Mouse (Mus musculus) heart, embryonic 16.5 days (tissue): ENCODE data around the gene Olfr263. TPM values are rescaled to one million over a fixed set of nuclear protein-coding genes. Genes with fewer than 3 reads are reported as not detected.

Experiments used
- ATAC-seq: fragments of 200-750 bp; cut with Nextera tagmentation; replicated peaks from 2 replicates; pipeline ENCODE4 v1.8.0; 2017; ENCODE audit warnings: moderate number of reproducible peaks; ENCODE audit not compliant: insufficient read depth, low FRiP score; ENCODE audit errors: extremely low read depth
- H3K27ac ChIP-seq: fragments of 300-500 bp; sonication (generic); 2 replicates; pipeline ENCODE4 v1.5.1; 2014; ENCODE audit warnings: mild to moderate bottlenecking, low read length, control low read depth, moderate library complexity
- H3K27me3 ChIP-seq: fragments of 300-500 bp; sonication (generic); 2 replicates; pipeline ENCODE4 v1.6.1; 2014; ENCODE audit warnings: low read length, mixed read lengths; ENCODE audit not compliant: control insufficient read depth, insufficient read depth
- H3K36me3 ChIP-seq: fragments of 300-500 bp; sonication (generic); 2 replicates; pipeline ENCODE4 v1.6.1; 2014; ENCODE audit not compliant: control insufficient read depth, insufficient read depth
- H3K4me1 ChIP-seq: fragments of 300-500 bp; sonication (generic); 2 replicates; pipeline ENCODE4 v1.6.1; 2014; ENCODE audit warnings: low read length, mixed read lengths; ENCODE audit not compliant: control insufficient read depth, insufficient read depth
- H3K4me2 ChIP-seq: fragments of 300-500 bp; sonication (generic); 2 replicates; pipeline ENCODE4 v1.6.1; 2014; ENCODE audit warnings: low read depth, mild to moderate bottlenecking, control low read depth, low read length
- H3K4me3 ChIP-seq: fragments of 300-500 bp; sonication (generic); 2 replicates; pipeline ENCODE4 v1.5.1; 2014; ENCODE audit warnings: mild to moderate bottlenecking, control low read depth, low read length
- H3K9ac ChIP-seq: fragments of 300-500 bp; sonication (generic); 2 replicates; pipeline ENCODE4 v1.6.1; 2014; ENCODE audit warnings: low read length, control low read depth
- H3K9me3 ChIP-seq: fragments of 300-500 bp; sonication (generic); replicated peaks from 2 replicates; pipeline ENCODE4 v1.6.1; 2016; ENCODE audit warnings: low read length; ENCODE audit not compliant: control insufficient read depth
- WGBS: fragments of 180-500 bp; shearing (Covaris S2); extraction: QIAGEN DNeasy Blood & Tissue Kit; methylation state at CpG from one replicate; pipeline ENCODE4 v1.1.7; 2014; 5-methylcytosine and 5-hydroxymethylcytosine counted together
- polyA plus RNA-seq: library from polyadenylated mRNA; unstranded; fragments of >200 nt; fragmentation: Nextera tagmentation; extraction: Ambion mirVana; gene quantifications from 2 replicates; pipeline ENCODE4 v1.2.1, GENCODE M21; 2015

The Olfr263 gene
- polyA plus RNA-seq, 1 experiment from 2014 or later, result not detected

DNA sequence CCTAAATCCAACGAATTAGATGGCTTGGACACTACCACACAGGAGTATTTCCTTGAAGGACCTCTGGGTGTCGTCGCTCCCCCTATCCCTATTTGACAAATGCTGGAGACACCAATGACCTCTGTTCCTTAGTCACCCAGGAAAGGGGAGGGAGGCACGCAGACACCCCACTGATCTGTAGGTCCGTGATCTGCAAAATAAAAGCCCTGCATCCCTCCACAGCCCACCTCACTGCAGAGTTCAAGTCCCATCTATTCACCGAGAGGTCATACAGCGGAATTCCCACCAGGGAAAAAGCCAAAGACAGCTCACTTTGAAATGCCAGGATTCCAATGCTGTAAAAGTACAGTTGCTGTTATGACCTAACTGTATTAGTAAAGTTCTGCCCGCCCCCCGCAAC lies 28.6 kb downstream of the Olfr263 start:
- WGBS, result 11% methylated on average over 9 of the region's 9 CpGs
- Histone ChIP-seq H3K27ac (no peak overlapping the region), H3K4me3 (peak overlapping the region; percentile 91), H3K36me3 (no peaks in the 10 kb centered on the region), H3K9me3 (no peaks in the 10 kb centered on the region), H3K4me1 (peaks cover 6% of the 10 kb centered on the region), H3K4me2 (peak overlapping the region; percentile 92), H3K27me3 (no peaks in the 10 kb centered on the region), H3K9ac (no peak overlapping the region)
- no peak for ATAC-seq

DNA sequence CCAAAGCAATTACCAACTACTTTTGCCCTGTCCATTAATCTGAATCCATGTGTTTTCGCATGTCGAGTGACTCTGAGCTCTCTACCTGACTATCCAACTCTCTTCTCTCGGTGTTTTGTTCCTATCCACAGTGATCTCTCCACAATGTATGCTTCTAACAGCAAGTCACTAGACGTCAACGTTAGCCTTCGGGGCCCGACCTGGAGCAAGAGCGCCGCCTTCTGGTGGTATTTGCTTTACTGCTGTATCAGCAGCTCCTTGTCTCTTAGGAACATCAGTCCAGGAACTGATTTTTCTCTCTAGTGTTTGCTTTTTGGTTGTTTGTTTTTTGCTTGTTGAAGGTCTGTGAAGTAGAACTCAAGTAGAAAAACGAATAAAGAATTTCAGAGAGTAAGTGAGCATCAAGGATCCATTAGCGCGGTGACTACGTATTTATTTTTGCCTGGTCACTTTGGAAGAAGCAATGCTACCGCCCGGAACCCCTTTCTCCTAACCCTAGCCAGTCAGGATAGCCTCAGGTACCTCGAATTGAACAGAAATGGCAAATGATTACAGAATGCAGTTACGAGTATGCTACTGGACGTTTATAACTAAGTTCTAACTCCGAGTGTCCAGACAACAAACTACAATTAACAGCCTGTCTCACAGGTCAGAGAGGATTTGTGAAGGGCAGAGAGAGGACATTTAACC lies 29.5 kb downstream of the Olfr263 start:
- under 1% methylated on average over 19 of the region's 19 CpGs for WGBS
- no peaks in the 10 kb centered on the region for H3K27me3 ChIP-seq
- peak; percentile 37; the same call in 1 of the 2 replicates for ATAC-seq
- H3K9me3 ChIP-seq, result no peaks in the 10 kb centered on the region
- peak overlapping the region; percentile 92 for H3K4me2 ChIP-seq
- no peaks in the 10 kb centered on the region for H3K36me3 ChIP-seq
- peak overlapping the region; percentile 77 for H3K9ac ChIP-seq
- peaks cover 6% of the 10 kb centered on the region for H3K4me1 ChIP-seq
- peak overlapping the region; percentile 66 for H3K27ac ChIP-seq
- peak overlapping the region; percentile 91 for H3K4me3 ChIP-seq

DNA sequence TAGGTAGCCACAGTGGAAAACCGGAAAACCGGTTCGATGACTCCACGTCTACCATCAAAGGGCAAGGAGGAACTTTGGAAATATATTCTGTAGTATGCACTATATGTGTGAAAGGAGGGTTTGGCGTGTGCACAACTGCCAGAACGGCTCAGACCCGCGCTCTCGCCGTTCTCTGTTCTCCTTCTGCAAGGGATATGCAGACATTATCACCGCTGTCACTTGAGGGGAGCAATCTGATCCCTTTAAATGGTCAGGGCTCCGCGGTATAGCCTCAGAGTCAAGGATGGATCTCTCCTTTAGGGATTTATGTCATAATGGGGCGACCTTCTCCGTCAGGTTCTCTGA lies 30.0 kb downstream of the Olfr263 start:
- Histone ChIP-seq H3K4me3 (peak overlapping the region; percentile 91), H3K27ac (peak overlapping the region; percentile 66), H3K9ac (peak overlapping the region; percentile 77), H3K4me2 (peak overlapping the region; percentile 92), H3K4me1 (peaks cover 6% of the 10 kb centered on the region), H3K9me3 (no peaks in the 10 kb centered on the region), H3K36me3 (no peaks in the 10 kb centered on the region), H3K27me3 (no peaks in the 10 kb centered on the region)
- WGBS, result under 1% methylated on average over 15 of the region's 15 CpGs
- no peak for ATAC-seq

DNA sequence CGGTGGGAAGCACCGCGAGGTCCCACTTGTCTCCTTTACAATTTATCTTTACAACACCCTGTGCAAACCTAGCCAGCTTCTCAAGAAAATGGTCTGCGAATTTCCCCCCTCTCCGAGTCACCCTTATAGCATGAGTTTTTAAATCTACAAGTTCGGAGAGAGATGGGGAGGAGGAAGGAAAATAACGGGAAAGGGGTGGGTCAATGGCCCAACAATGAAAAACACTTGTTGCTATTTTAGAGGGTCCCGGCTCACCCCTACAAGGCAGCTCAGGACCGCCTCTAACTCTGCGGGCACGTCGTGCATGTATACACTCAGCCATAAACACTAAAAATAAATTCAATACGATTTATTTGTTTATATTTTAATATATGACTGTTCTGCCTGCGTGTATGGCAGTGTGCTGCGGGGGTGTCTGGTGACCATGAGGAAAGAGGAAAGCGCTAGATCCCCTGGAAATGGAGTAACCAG lies 30.6 kb downstream of the Olfr263 start:
- Histone ChIP-seq H3K4me3 (peak overlapping the region; percentile 91), H3K27me3 (no peaks in the 10 kb centered on the region), H3K36me3 (no peaks in the 10 kb centered on the region), H3K9me3 (no peaks in the 10 kb centered on the region), H3K4me1 (peaks cover 6% of the 10 kb centered on the region), H3K27ac (peak overlapping the region; percentile 73), H3K4me2 (peak overlapping the region; percentile 92), H3K9ac (peak overlapping the region; percentile 77)
- no peak; the same call in 1 of the 2 replicates for ATAC-seq
- under 1% methylated on average over 16 of the region's 16 CpGs for WGBS

DNA sequence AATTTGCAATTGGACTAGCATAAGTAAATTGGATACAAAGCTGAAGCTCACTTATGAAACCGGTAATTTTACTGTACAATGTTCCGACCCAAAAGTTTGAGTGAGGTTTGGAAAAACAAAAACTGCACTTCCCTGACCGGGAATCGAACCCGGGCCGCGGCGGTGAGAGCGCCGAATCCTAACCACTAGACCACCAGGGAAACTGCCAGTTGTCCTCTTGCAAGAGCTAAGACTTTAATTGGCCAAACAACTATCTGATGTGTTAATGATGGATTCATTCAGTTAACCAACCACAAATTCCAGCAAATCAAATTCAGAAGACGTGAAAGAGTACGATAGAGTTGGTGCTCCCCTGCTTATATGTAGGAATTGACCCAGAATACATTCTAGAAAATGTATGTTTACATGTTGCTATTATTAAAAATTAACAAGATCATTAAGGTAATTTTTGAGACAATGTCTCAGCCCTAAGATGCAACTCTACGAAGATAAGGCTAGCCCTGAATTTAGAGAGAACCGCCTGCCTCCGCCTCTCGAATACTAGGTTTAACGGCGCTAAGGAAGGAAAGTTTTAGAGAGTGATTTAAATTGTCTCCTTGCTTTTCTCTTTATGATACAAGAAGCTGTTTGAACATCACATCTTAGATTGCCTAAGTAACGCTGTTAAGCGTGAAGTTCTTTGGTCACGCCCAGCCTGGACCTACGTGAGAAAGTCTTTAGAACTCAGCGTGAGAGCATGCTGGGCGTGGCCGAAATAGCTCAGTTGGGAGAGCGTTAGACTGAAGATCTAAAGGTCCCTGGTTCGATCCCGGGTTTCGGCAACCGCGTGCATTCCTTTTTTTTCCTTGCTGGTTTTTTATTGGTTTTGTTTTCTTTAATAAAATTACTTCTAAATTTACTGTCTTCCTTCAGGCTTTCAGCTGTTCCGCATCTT lies 31.5 kb downstream of the Olfr263 start:
- peak; percentile 88 for ATAC-seq
- no peaks in the 10 kb centered on the region for H3K9me3 ChIP-seq

DNA sequence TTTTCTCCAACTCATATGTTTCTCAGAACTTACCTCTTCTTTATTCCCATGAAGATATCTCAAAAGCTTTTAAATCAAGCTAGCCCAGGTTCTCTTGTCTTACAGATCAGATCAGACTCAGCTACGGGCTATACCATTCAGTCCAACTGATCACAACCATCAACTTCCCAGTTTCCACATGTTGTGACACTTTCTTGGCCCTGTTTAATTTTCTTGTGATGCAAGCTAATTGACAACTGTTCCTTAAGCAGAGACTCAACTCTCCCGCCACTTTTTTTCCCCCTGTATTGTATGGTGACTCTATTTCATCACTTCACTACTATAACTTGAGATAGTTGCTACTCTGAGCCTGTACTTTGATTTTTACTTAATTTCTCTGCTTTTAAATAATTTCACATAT lies 32.2 kb downstream of the Olfr263 start:
- no peak for ATAC-seq
- Histone ChIP-seq H3K27ac (no peak overlapping the region), H3K4me1 (peaks cover 6% of the 10 kb centered on the region), H3K36me3 (no peaks in the 10 kb centered on the region), H3K27me3 (no peaks in the 10 kb centered on the region), H3K9me3 (no peaks in the 10 kb centered on the region), H3K9ac (no peak overlapping the region), H3K4me3 (peak overlapping the region; percentile 91), H3K4me2 (peak overlapping the region; percentile 92)
- 50% methylated on average over 2 of the region's 2 CpGs for WGBS

More for the DNA sequence above, 31.5 kb downstream of the Olfr263 start:
- Histone ChIP-seq H3K36me3 (no peaks in the 10 kb centered on the region), H3K27me3 (no peaks in the 10 kb centered on the region), H3K27ac (no peak overlapping the region; the same call in 1 of the 2 replicates), H3K4me3 (peak overlapping the region; percentile 91), H3K4me2 (peak overlapping the region; percentile 92), H3K4me1 (peaks cover 6% of the 10 kb centered on the region), H3K9ac (peak overlapping the region; percentile 77)
- WGBS, result under 1% methylated on average over 32 of the region's 32 CpGs

DNA sequence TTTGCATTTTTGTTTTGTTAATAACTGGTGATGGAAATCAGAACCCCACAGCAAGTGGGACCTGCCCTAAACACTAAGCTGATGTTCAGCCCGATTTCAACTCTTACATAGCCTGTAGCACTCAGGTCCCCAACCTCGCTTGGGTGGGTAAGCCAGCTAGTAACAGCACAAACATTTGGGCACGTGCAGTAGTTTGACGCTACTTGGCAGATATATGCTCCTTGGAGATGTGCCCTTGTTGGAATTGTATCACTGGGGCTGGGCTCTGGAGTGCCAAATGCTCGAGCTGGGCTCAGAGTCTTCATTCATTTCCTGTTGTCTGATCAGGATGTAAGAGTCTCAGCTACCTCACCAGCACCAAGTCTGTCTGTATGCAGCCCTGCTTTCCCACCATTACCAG lies 33.2 kb downstream of the Olfr263 start:
- H3K9me3 ChIP-seq, result no peaks in the 10 kb centered on the region
- H3K27me3 ChIP-seq, result no peaks in the 10 kb centered on the region
- H3K4me2 ChIP-seq, result no peak overlapping the region
- no peak for ATAC-seq
- H3K9ac ChIP-seq, result no peak overlapping the region
- WGBS, result 57% methylated on average over 5 of the region's 5 CpGs
- H3K4me1 ChIP-seq, result peaks cover 6% of the 10 kb centered on the region
- no peak overlapping the region for H3K27ac ChIP-seq
- H3K36me3 ChIP-seq, result no peaks in the 10 kb centered on the region
- H3K4me3 ChIP-seq, result no peak overlapping the region

DNA sequence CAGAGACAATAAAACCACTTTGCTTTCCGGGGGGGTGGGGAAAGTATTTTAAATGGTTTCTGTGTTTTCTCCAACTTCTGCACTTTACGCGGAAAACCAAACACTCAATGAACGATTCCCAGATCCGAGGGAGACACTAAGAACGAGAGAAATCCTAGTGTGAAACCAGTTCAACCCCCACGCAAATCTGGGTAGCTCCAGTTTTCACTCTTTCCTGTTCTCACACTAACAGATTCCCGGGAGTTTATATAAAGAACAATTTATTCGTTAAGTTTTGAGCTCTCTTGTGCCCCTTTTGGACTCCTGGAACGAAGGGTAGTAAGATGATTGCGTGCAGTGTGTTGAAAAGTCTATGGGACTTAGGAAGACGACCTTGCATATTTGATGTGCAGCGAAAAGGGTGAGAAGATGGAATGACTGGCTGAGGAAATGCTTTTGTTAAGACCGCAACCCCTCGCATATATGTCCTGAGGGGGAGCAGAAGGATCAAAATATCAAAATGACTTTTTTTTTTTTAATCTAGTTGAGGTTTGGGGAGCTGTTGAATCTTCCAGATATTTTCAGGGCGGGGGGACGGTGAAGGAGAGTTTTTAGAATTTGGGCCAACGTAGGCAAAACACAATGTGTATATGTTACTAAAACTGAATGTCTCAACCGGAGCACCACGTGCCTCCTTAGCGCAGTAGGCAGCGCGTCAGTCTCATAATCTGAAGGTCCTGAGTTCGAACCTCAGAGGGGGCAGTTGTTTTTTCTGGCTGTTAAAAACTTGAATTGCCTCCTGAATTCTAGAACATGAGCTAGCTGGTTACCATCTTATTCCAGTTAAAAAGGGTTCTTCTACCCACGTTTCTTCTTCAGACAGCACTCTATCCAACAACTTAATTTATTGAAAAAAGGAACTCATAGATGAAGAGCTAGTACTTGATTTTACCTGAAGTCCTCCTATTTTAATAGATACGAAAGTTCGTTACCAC lies 37.8 kb downstream of the Olfr263 start:
- Histone ChIP-seq H3K9ac (peak overlapping the region; percentile 70), H3K4me2 (peak overlapping the region; percentile 94), H3K4me3 (peak overlapping the region; percentile 77), H3K9me3 (no peaks in the 10 kb centered on the region), H3K36me3 (no peaks in the 10 kb centered on the region), H3K27ac (peak overlapping the region; percentile 63), H3K27me3 (no peaks in the 10 kb centered on the region), H3K4me1 (peaks cover 7% of the 10 kb centered on the region; the same call in 1 of the 2 replicates)
- peak; percentile 56 for ATAC-seq
- 1% methylated on average over 27 of the region's 27 CpGs for WGBS
